Mouse (Mus musculus) urinary bladder, adult 18-20 months (tissue): ENCODE data around the gene Etfdh.
"Not testable (repeated sequence)": the region's sequence is repeated elsewhere in the genome, so short reads cannot be mapped to it uniquely, and the experiment has no call there.

Experiments
- DNase-seq, 2 experiments: peaks; one replicate each; pipeline ENCODE4 v3.0.0; 2022; ENCODE audit warnings: low spot score in 2 of 2, mixed read lengths in 2 of 2

Gene Etfdh

DNA sequence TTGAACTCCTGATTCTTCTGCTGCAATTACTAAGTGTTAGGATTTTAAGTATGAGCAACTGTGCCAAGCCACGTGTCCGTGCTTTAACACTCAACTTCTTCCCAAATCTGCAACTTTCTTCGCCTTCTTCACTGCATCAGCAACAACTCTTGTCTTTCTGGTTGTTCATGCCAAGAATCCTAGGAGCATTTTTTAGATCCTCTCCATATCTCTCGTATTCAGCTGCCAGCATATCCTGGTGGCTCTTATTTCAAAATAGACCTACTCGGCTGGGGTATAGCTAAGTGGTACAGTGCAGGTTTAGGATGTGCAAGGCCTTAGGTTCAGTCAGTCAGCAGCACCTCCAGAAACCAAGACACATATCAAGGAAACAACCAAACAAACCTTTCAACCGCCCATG lies 51.7 kb downstream of the Etfdh start:
- DNase-seq = no peak

DNA sequence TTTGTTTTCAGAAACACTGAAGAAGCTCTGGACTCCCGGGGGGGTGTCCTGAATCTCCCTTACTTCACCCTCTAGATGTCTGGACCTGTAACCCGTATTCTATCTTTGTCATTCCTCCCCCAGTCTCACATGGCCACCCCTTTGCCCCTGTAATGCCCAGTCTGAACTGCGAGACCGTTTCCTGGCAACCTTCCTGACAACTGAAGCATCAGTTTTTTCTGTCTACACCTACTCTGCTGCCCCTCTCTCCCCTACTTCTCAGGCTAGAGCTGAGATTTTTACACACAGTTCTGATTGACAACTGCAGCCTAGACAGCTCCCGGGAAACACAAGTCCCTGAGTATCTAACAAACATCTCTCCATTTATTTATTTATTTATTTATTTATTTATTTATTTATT lies 52.4 kb downstream of the Etfdh start:
- no peak for DNase-seq

DNA sequence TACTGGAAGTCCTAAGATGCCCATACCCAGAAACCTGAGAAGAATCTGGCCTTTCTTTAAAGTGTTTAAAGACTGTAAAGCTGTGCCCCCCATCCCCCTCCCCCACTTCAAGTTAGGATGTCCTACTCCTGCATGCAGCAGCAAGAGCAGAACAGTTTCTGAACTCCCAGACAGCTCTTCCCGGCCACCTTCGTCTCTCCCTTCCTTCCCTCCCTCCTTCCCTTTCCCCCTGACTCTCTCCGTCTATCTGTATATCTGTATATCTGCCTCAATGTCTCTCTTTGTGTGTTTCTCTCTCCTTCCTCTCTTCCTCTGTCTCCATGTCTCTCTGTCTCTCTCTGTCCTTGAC lies 52.9 kb downstream of the Etfdh start:
- no peak for DNase-seq

DNA sequence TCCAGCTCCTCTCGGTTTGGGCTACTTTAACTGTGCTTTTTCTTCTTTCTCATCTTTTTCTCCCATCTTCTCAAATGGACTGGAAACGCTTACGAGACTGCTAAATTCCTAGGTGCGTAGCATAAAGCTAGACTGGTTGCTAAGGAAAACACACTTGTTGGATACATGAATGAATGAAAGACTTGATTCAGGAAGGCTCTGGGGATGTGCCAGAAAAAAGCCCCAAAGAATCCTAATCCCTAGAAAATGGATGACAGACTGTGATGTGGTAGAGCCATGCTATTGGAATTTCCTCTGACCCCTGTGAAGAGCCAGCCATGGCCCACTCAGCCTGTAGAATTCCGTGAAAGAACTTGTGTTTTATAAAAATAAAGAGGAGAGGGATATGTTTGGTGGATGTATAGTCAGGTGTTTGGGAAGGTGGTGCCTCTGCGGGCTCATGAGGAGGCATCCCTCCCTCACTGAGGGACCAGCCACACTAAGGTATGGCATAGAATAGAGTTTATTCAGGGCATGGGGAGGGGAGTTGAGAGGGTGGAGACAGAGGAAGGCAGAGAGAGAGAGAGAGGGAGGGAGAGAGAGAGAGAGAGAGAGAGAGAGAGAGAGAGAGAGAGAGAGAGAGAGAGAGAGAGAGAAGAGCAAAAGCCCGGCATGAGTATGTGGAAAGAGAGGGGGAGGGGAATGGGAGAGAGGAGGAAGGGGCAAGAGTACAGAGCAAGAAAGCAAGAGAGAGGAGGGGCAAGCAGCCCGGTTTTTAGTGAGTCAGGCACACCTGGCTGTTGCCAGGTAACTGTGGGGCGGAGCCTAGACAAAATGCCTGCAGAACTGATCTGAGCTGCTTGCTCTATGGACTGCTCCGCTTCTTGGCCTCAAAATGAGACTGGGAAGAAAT lies 53.5 kb downstream of the Etfdh start:
- no peak for DNase-seq

DNA sequence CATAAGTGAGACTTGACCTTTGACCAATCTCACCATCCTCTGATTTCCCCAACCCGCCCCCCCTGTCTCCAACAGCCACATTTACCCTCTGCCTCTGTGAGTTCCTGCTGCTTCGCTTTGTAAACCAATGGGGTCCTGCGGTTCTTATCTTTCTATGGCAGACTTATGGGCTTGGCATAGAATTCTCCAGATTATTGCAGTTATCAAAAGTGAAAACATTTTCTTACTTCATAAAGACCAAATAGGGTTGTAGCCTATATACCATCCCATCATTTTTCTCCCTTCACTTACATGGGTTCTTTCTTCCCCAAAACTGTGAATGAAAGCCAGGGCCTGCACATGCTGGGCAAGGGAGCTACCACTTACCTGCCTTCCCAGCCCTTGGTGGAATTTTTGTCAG lies 55.0 kb downstream of the Etfdh start:
- DNase-seq = no peak

DNA sequence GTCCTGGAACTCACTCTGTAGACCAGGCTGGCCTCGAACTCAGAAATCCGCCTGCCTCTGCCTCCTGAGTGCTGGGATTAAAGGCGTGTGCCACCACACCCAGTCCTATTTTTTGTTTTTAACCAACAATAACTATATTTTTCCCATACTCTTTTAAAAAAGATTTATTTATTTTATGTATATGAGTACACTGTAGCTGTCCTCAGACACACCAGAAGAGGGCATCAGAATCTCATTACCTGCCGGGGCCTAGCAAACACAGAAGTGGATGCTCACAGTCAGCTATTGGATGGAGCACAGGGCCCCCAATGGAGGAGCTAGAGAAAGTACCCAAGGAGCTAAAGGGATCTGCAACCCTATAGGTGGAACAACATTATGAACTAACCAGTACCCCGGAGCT lies 55.9 kb downstream of the Etfdh start:
- DNase-seq = not testable (repeated sequence)

DNA sequence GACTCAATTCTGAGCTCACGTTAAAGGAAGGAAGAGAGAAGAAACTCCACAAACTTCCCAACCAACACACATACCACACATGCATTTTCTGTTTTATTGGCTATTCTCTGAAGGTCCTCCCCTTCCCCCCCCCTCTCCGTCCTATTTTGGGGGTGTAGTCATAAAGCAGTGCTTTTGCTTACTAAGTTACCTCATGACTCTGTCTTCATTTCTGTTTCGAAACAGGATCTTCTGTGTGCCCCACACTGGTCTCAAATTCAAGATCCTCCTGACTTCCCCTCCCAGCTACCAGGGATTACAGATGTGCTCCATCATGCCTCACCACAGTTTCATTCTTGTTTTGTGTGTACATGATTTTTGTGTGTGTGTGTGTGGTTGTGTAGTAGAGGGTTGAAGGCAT lies 56.9 kb downstream of the Etfdh start:
- no peak for DNase-seq

DNA sequence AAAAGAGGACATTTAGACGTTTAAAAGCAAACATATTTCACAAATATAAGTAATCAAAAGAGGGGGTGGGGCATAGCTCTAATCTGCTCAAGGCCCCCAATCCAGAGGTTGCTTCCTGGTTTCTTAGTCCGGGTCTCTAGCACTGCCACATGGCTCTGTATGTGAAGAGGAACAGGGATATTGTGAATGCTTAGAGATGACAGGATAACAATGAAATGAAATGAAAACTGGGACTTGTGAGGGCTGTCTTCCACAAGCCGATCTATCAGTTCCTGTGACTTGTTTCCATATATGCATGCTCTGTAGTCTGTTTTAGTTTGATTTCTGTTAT lies 60.0 kb downstream of the Etfdh start:
- DNase-seq = no peak

DNA sequence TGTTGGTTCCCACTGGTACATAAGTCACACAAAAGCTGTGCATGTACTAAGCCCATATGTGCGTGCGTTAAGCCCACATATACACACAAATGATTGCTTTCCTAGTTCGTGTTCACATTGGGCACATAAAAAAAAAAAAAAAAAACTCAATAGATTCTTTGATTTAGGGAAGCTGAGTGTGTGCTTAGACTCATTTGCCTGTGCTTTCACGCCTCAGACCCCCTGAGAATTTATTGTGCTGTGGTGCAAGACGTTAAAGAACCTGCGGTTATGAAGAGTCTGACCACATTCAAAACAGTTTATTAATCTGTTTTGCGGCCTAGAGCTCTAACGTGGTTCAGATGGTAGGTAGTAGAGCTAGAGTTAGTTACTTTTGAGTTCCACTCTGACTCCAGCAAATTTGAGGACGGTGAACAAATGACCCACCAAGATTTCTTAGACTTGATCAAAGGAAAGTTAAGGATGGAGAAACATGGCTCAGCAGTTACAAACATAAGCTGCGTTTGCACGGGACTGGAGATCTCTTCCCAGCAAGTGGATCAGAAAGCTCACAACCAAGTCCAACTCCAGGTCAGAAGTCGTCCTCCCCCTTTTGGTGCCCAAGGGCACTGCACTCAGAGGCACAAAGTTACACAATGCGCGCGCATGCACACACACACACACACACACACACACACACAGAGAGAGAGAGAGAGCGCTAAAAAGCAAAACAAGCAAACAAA lies 60.5 kb downstream of the Etfdh start:
- DNase-seq = no peak

DNA sequence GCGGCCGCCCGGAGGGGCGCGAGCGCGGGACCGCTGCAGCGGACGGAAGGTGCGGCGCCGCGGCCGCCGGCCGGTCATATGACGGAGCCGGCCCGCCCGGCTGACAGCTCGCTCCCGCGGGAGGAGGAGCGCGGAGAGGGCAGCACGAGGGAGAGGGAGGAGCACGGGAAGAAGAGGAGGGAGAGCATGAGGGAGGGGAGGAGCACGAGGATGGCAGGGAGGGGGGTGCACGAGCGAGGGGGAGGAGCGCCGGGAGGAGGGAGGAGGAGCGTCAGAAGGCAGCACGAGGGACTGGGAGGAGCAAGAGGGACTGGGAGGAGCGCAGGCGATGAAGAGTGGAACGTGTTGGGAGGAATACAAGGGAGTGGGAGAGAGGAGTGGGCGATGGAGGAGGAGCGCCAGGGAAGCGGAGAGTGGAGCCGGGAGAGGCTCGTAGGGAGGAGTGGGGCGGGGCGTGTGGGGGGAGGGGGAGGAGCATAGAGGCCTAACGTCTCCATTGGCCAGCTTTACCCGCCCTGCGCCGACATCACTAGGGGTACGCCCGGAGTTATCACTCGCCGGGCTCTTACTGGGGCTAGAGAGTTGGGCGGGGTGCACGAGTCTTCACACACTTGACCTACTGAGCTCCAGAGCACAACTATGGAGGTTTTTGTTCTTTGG lies 61.5 kb downstream of the Etfdh start, which contains the start of gene Fnip2:
Fnip2 (minus strand) TSS at position 94 of the 660 bp plus-strand sequence.
- DNase-seq = peak; percentile 80 to 89

DNA sequence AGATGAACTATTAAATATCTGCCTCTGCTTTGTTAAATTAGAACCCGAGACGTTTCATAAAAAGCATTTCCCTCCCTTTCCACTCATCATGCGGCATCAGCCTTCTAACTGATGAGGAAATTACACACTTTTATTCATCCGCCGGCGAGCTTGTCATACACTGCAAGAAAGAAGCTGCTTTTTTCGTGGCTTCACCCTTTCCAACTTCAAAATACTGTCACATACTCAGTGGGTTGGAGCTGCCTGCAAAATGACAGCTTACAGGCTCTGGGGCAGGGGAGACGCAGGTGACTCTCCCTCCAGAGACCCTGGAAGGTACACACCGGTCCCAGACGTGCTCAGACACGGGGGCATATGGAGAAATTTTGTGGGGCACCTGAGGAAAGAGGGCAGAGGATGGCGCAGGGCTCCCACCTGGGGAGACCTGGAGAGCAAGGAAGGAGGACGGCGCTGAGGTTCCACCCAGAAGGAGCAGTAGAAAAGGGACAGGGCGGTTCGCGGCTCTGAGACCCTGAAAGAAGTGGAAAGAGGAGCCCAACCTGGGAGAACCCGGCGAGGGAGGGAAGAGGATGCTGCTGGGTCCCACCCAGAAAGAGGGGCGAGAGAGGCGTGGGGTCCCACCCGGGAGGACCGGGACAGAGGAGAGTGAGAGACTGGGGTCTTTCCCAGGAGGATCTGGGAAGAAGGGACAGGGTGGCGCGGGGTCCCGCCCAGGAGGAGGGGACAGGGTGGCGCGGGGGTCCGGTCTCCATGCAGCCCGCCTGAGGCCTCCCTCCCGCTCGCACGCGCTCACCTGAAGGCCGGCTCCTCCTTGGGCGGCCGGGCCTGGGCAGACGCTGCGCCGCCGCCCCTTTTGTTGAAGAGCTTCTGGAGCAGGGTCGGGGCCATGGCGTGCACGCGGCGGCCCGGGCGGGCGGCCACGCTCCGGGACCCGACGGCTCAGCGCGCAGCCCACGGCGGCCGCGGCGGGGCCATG lies 62.3 kb downstream of the Etfdh start:
- peak; percentile 20 to 54 for DNase-seq

DNA sequence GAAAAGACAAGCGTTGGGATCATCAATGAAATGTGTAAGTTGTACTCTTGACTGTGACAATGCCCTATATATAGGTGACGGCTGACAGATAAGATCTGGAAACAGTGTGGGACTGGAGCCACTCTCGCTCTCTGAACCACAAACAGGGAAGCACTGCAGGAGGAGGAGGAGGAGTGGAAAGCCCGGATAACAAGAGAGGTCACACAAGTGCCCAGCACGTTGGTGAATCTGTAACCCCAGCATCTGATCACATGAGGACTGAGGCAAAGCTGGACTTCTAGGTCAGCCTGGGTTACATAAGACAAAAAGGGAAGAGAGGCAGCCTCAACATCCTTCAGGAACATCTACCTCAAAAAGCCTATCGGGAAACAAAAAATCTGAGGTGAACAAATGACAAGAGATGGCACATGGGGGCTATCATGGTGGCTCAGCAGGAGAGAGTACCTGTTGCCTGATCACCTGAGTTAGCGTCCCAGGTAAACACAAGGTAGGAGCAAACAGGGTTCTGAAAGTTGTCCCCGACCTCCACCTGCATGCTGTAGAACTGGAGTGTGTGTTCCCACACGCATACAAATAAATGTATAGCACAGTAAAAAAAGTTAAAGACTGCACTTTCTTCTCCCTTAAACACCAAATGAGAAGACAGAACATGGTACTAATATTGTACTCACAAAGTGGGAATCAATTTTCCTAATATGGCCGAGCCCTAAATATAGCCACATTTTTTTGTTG lies 64.3 kb downstream of the Etfdh start:
- no peak for DNase-seq

DNA sequence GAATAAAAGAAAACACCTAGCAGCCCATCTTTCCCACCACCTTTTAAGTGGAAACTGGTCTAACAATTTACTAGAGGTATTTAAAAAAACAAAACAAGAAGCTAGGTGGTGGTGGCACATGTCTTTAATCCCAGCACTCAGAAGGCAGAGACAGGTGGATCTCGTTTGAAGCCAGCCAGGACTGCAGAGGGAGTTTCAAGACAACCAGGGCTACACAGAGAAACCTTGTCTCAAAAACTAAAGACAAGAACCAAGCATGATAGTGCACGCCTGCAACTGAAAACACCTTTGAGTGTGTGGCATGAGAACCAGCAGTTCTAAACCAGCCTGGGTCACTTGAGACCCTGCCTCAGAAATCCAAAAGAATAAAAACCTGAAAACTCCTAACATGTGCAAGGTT lies 65.8 kb downstream of the Etfdh start:
- DNase-seq = no peak

DNA sequence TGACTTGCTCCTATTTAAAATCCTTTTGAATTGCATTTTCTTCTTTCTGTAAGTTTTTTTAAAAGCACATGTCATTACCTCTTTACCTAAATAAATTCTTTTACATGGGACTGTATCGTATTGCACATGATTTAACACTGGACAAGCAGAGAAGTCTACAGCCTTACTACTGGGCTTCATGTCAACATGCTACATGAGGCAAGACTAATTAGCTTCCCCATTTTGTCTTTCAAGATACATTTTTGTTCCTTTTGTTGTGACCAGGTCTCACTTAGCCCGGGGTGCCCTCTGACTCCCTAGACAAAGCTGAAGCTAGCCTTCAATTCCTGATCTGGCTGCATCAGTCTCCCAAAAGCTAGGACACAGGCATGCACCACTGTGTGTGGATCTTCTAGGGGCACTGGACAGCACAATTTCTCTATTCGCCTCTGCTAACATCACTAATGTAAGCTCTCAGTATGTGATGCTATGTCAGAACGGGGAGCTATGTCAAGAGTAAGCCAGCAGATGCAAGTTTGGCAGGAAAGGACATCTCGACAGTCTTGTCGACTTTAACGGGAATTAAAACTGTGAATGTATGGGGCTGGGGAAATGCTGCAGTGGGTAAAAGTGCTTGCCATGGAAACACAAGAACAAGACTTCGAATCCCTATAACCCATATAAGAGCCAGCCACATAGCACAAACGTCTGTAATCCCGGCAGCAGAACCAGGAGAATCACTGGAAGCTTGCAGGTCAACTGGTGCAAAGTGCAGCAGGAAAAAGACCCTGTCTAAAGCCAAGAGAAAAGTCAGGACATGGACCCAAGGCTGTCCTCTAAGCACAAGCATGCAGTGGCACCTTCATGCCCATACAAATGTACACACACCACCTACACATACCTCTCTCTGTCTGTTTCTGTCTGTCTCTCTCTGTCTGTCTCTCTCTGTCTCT lies 67.2 kb downstream of the Etfdh start:
- DNase-seq = no peak

DNA sequence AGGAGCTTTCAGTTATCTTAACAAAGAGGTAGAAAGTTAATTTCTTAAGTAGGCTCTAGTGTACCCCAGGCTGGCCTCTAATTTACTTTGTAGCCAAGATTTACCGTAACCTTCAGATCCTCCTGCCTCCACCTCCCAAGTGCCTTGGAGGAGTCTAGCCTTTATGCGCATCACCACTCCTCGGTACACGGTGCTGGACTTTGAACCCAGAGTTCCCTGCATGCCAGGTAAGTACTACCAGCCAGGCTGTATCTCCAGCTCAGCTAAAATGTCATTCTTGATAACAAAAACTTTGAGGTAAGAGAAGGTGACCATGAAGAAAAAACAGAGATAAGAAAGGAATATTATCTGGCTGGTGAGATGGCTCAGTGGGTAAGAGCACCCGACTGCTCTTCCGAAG lies 68.7 kb downstream of the Etfdh start:
- no peak for DNase-seq

DNA sequence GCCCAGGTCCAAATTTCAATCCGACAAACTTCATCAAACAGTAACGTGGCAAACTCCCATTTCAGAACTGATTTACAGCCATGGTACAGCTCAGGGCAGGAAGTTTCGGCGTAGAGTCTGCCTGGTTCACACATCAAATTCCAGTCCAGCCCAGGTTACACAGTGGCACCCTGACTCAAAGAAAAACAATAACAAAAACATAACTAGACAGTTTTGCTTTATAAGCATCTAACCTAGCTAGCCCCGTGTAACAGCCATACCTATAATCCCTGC lies 69.6 kb downstream of the Etfdh start:
- DNase-seq = no peak

DNA sequence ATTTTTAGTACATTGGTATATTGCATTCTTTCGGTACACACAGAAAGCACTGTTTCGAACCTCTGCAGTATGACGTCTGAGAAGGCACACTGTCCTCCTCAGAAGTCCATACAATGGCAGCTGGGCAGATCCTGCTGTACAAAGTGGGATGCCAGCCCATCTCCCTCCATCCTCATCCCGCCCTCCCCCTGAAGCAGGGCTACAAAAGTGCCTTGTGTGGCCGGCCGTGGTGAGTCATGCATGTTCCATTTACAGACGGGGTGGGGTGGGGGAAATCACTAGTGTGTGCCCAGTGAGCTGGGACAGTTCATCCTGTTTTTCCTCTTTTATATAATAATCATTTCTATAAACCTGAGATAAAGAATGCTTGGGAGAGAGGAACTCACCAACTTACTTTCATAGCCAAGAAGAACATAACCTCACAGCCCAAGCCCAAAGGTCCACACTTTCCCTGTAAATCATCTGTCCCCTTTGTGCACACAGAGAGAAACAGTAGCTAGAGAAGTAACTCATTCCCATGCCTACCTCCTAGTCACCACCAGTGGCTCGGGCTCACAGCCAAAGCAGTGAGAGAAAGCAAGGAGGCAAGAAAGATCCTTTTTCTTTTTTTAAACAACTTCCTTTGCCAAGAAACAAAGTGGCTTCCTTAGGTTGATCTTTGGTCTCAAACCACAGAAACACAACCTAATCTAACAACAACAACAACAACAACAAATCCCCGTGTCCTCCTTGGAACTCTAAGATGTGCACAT lies 70.1 kb downstream of the Etfdh start:
- peak; percentile 15 to 44 for DNase-seq

DNA sequence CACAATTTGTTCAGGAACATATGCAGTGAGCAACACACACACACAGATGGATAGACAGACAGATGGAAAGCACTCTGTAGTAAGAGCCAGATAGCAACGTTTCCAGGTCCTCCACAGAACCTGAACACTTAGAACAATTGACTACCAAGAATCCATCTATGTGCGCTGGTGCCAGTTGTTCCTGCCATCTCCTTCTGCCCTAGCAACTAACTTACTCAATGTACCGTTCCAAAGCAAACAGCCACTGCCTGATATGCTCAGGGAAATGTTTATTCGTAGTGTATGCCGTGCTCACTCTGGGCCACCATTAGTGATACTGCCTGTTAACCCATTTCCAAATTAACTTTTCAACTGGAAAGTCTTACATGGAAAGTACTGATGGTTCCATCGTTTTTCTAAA lies 74.2 kb downstream of the Etfdh start:
- DNase-seq = no peak
